Mouse (Mus musculus) monocyte, adult 5-6 weeks (primary cell): Measurements from ENCODE around the gene B3gnt2. TPM values are rescaled to one million over a fixed set of nuclear protein-coding genes. Genes with fewer than 3 reads are reported as not detected.
A peak's percentile ranks its signal among the peaks of the same experiment; 100 is the strongest.

Experiments
- ATAC-seq: fragments of 153-309, 156-312 bp; replicated peaks from 2 replicates; pipeline ENCODE4 v1.8.0; 2017; ENCODE audit warnings: mild to moderate bottlenecking; ENCODE audit not compliant: low TSS enrichment, insufficient number of reproducible peaks, severe bottlenecking, poor library complexity, low FRiP score
- total RNA-seq: library from RNA; stranded (forward); fragments of 200-1000, 200-491, 200-594 nt; gene quantifications from 3 replicates; pipeline ENCODE4 v1.2.3, GENCODE M21; 2017

B3gnt2 gene
- total RNA-seq, 1 experiment from 2014 or later: 8.5 TPM

GRCm38 (mm10) chr11:22711327-22711726 lies 149.4 kb downstream of the B3gnt2 start:
- ATAC-seq: no peak

GRCm38 (mm10) chr11:22710596-22710995 lies 150.2 kb downstream of the B3gnt2 start:
- peak; percentile 87 for ATAC-seq

Other genes with a start within 250 kb of the B3gnt2 start
- gene Zrsr1, start 111.0 kb upstream of the B3gnt2 start, total RNA-seq: 18.8 to 34.8 TPM (median 27.8 TPM) in 3 replicates
- gene Gm28048, start 121.1 kb upstream of the B3gnt2 start, total RNA-seq: 21.3 to 32.3 TPM (median 25.1 TPM) in 3 replicates
- 42.8 to 84.2 TPM (median 45.9 TPM) in 3 replicates for gene Commd1, start 121.4 kb upstream of the B3gnt2 start, total RNA-seq
- gene Cct4, start 129.6 kb upstream of the B3gnt2 start, total RNA-seq: 162 to 183 TPM (median 162 TPM) in 3 replicates
- gene Fam161a, start 146.6 kb upstream of the B3gnt2 start, total RNA-seq: 1.2 to 4.5 TPM (median 1.8 TPM) in 3 replicates